Mouse (Mus musculus): ENCODE measurements at regions not wholly inside any gene's neighbourhood (a gene's known extent, or its start where the extent isn't known, plus 50 kb on each side); places are given as distances from the start of the nearest gene placed in this dataset.
"Not testable (repeated sequence)": the region's sequence is repeated elsewhere in the genome, so short reads cannot be mapped to it uniquely, and the experiment has no call there.

DNA sequence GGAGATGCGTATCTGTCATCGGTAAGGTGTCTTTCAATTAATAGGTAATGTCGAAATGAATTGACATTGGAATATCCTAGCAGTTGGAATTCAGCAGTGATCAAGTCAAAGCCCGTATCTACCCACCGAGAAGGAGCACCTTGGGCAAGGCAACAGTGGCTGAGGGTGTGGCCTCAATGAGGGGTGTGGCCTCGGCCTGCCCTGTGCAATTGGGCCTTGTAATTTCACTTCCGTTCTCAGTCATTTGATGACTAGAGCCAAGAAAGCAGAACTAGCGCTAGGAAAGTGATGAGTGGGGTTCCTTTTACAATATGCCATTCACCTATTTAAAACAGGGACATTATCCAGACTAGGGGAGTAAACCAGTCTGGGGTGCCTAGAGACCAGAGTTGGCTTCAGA is 77.6 kb downstream of the Elovl4 start:
- in situ Hi-C loops (cut with MboI; ENCODE audit: unreplicated experiment in 2 of 2), result loop anchor here (5.0 to 25.0 kb wide), 5 partner anchors 176 to 1091 kb away; no protein-coding TSS in a partner anchor

DNA sequence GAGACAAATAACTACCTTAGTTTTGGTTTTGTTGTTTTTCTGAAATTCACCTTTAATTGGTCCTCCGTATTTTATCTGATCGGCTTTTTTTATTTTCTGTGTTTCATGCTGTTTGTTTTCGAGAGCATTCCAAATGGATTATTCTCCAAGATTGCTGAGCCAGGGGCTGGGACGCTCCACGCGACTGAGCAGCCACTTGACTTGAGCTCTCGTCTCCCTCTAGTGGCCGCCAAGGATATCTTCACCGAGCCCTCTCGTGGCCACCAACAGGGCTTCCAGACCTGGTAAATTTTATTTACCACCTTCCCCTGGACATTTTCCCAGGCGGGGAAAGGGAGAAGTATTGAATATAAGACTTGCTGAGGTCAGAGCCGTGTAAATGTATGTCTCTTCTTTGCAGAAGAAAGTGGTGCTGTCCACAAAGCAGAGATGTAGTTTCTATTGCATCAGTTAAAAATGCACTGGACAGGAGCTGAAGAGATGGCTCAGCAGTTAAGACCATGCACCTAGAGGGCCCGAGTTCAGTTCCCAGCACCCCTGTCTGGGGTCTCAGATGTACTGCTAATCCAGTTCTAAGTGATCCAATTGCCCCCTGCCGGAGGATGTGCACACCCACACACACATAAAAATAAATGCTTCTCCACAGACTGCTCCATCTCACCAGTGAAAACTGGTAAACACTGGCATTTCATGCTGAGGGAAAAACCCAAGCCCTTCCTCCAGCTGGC is 78.5 kb downstream of the Elovl4 start:
- in situ Hi-C loops (cut with MboI; ENCODE audit: unreplicated experiment in 2 of 2), result loop anchor here (5.0 to 25.0 kb wide), 5 partner anchors 177 to 1090 kb away; no protein-coding TSS in a partner anchor

DNA sequence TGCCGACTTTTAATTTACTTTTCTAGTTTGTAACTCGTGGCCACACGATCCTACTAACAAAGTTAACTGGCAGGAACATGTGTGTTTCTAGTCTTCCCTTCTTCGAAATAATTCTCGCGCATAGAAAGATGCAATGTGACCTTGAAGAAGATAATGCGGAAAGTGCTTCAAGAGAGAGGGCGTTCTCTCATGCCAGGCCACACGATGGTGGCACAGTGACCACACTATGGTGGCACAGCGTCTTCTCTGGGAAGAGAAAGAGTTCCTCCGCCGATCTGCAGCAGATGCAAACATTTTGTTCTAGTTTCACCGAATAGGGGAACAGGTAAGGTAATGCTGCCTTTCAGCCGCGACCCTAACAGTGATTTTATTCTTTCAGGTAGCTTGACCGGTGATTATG is 79.1 kb downstream of the Elovl4 start:
- in situ Hi-C loops (cut with MboI; ENCODE audit: unreplicated experiment in 2 of 2), result loop anchor here (5.0 to 25.0 kb wide), 5 partner anchors 178 to 1090 kb away; no protein-coding TSS in a partner anchor

DNA sequence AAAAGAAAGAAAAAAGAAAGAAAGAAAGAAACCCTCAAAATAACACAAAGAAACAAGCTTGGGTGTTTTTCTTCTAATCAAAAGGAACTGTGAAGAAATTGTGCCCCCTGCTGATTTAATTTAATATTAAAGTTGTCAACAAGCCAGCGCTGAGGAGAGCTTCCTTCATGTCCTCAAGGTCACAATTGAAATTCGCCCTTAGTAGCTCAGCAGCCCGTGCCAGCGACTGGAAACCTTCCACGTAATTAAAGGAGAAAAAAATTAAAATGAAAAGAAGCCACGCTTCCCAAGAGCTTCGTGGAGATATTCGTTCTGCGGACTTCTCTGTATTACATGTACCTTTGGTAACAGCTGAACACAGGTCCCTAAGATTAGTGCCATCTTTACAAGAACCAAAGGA is 80.0 kb downstream of the Elovl4 start:
- in situ Hi-C loops (cut with MboI; ENCODE audit: unreplicated experiment in 2 of 2), result loop anchor here (5.0 to 25.0 kb wide), 5 partner anchors 179 to 1089 kb away; no protein-coding TSS in a partner anchor

DNA sequence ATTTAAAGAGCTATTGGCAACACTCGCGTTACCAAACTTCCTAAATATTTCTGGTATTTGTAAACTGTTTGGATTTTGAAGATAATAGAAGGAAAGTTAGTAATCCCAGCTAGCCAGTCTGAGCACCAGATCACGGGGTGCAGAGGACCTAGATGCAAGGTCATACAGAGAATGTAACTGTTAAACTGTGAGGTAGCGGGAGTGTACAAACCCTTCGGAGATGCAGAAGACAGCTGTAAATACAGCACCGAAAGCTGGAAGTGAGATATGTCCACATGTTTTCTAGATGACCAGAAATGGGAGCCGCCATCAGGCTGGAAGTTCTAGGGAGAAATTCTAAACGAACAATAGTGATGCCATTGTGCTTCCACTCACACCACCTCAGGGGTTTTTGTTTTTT is 80.5 kb downstream of the Elovl4 start:
- in situ Hi-C loops (cut with MboI; ENCODE audit: unreplicated experiment in 2 of 2), result loop anchor here (5.0 to 25.0 kb wide), 5 partner anchors 179 to 1088 kb away; no protein-coding TSS in a partner anchor

DNA sequence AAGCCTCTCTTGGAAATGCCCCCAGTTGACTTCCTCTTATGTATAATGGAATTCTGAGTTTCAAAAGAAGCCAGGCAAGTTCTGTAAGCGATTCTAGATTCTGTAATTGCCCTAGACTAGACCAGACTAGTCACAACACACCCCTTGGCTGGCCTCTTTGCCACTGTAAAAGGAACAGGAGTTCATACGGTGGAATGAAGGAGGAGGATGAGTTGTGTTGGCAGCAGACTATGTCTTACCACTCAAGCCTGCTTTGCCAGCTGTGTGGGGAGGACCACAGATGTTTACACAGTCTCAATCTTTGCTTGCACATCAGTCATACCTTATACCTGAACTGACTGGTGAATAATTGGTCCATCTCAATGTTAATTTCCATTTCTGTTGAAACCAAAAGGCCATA is 85.1 kb downstream of the Elovl4 start:
- in situ Hi-C loops (cut with MboI; ENCODE audit: unreplicated experiment in 2 of 2), result loop anchor here in 1 of 2 experiments (10.0 kb wide), 2 partner anchors 184 to 606 kb away; no protein-coding TSS in a partner anchor

DNA sequence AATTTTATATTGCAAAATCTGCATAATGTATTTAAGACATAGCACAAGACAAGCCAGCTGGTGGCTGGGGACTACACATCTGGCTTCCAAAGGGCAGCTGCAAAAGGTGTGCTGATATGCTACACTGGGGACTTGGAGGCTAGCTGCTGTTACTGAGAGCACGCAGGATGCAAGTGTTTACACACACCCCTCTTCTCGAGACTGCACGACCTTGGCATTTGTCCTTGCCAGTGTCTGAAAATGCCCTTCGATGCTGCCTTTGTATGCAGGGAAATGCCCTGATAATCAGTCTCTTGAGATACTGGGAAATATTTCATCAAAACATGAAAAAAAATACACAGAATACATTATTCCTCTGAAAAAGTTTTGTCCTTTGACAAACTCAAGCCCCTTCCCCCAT is 86.3 kb downstream of the Elovl4 start:
- in situ Hi-C loops (cut with MboI; ENCODE audit: unreplicated experiment in 2 of 2), result loop anchor here in 1 of 2 experiments (10.0 kb wide), 2 partner anchors 185 to 605 kb away; no protein-coding TSS in a partner anchor

DNA sequence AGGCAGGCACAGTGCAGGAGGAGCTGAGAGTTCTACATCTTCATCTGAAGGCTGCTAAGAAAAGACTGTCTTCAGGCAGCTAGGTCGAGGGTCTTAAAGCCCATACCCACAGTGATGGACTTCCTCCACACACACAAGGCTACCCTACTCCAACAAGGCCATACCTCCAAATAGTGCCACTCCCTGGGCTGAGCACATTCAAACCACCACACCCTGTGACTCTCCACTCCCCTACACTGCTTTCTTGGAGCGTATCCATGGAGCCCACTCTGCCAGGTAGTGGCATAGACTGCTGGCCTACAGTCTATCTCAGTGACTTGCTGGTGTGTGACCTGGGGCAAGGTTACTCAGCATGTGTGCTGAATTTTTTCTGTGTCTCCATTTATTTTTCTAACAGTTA is 88.0 kb downstream of the Elovl4 start:
- in situ Hi-C loops (cut with MboI; ENCODE audit: unreplicated experiment in 2 of 2), result not testable (repeated sequence)

DNA sequence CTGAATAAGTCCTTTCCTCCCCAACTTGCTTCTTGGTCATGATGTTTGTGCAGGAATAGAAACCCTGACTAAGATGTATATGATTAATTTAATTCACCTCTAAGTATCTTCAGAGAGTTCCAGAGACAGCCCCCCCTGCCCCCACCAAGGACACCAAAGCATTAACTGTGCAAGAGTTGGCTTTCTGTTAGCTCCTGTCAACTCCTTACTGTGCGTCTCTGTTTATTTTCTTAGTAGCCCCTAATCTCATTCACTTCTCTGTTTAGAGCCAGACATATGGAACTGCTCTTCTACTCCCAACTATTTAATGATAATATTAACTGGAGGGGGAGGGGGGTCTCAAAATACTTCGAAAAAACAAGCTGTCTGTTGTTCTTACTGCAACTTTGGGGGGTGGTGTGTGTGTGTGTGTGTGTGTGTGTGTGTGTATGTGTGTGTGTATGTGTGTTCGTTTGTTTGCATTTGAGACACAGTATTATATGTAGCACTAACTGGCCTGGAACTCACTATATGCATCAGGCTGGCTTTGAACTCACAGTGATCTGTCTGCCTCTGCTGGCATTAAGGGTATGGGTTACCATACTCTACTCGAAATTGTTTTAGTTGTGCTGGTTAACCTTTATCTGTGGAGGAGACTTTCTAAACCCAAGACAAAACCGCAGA is 89.8 kb downstream of the Elovl4 start:
- in situ Hi-C loops (cut with MboI; ENCODE audit: unreplicated experiment in 2 of 2), result no loop called here

DNA sequence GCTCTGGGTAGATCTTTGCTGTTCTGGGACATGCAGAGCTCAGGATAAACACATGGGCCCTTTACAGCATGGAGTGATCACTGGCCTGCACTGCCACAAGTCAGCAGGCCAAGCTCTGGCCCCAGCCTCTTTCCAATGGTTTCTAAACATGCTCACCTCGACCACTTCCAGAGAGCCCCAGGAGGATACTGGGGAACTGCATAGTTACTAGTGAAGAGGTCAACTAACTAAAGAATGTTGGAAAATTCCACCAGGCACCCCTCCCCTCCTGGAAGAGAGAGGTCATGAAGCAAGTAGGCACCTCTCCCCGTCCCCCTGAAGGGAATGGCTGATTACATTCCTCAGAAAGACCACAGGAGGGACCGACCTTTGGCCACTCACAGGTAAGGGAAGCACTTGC is 98.7 kb downstream of the Elovl4 start:
- in situ Hi-C loops (cut with MboI; ENCODE audit: unreplicated experiment in 2 of 2), result no loop called here

DNA sequence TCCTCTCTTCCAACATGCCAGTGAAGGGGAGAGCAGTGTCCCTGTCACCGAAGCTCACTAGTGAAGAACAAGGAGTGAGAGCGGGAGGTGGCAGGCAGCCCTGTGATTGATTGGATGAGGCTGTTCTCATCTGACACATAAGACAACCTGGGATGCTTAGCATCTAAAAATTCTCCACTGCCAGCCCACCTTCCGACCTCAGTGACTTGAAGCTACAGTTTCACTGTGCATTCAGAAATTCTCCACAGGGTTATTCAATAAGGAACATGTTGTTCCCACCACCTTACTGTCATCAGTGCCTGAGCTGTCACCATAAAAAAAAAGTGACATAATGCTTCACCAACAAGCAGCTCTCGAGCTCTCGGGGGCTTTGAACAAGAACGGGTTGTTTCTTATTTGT is 100.0 kb downstream of the Elovl4 start:
- in situ Hi-C loops (cut with MboI; ENCODE audit: unreplicated experiment in 2 of 2), result no loop called here

DNA sequence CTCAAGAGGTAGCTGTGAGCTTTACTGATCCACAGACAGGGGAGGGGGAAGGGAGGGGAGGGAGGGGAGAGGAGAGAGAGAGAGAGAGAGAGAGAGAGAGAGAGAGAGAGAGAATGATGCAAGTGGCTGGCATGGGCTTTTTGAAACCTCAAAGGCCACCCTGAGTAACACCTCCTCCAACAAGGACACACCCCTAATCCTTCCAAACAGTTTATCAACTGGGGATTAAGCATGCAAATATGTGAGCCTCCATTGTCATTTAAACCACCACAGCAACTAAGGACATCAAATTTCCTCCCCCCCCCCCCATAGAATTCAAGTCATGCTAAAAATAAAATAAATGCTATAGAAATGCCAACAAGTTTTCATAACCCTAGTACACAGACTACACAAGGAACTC is 101.9 kb downstream of the Elovl4 start:
- in situ Hi-C loops (cut with MboI; ENCODE audit: unreplicated experiment in 2 of 2), result no loop called here

DNA sequence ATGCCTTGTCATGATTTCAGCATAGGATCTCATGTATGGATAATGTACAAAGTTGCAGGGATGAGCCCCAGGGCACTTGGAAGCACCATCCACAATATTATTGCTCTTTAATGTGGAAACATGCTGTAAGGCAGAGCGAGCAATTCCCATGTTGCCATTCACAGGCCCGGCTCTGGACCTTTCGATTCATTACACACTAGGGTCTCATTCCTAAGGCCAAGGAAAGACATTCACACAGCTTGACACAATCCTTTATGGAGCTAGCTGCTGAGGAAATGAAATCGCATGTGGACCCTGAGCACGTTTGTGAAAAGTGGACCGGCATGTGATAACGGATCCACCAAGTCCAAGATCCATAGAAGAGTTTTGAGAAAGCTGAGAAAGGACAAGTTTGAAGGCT is 105.2 kb downstream of the Elovl4 start:
- in situ Hi-C loops (cut with MboI; ENCODE audit: unreplicated experiment in 2 of 2), result no loop called here

DNA sequence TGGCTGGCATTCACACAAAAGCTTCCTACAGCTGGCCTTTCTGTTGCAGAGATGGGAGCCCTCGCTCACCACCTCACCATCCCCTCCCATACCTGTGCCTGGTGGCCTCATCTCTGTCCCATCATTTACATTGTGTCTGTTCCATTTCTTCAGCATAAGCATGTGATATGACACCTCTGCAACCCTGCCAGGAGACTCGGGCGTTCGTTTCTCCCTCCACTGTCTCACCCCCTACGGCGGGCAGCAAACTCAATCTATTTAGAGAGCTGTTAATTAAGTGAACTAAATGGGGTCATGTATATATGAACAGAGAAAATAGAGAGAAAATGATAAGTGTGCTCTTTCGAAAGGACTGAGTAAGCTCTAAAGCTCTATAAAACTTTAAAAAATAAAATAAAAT is 106.0 kb downstream of the Elovl4 start:
- in situ Hi-C loops (cut with MboI; ENCODE audit: unreplicated experiment in 2 of 2), result no loop called here

DNA sequence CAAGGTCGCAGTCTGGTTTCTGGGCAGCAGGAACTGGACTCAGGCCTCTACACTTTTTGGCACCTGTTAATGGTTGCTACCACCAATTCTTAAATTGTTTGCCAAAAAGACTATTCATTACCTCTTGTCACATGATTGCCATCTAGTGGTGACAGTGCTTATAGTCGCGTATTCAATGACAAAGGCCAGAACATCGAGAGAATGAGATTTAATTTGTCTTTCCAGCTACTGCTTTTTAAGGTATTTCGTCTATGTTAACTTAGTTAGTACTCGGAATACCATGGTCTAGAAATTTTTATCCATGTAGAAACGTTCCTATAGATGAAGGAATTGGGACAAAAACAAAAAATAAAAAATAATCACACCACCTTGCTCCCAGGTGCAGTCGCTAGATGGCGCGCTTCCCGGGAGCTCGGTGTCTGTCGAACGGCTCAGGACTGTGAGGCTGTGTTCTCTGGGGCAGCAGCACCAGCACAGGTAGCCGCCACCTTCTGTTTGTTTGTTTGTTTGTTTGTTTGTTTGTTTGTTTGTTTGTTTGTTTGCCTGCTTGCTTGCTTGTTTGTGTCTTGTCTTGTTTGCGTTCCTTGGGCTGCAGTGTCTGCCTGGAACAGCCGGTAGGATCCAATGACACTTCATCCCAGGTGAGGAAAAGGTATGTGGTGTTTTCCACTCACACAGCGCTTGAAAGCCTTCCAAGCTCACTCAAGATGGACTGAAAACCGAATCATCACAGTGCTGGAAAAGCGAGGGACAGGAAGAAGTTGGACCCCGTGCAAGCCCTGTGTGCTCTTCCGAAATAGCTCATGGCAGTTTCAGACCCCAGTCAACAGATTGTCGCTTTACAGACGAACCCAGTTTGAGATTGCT is 114.5 kb downstream of the Elovl4 start:
- in situ Hi-C loops (cut with MboI; ENCODE audit: unreplicated experiment in 2 of 2), result loop anchor here (5.0 to 10.0 kb wide), 5 partner anchors 39 to 317 kb away; partner anchors contain the start of gene Lca5 (in 1 of the 2)

All from v-Abl transformed pro-B cells (cell line).